Mouse (Mus musculus): Measurements from ENCODE around the gene Cdh20. TPM values are rescaled to one million over a fixed set of nuclear protein-coding genes. Genes with fewer than 3 reads are reported as not detected.

Cdh20 gene
- total RNA-seq (2023) = not detected in 2 replicates

GRCm38 (mm10) chr1:104768371-104769249 is at the start of gene Cdh20:
TSS of gene Cdh20 (plus strand) at chr1:104768529.

